Mouse (Mus musculus) forebrain, embryonic 11.5 days (tissue): Measurements from ENCODE around the gene Atp6v0e2. TPM values are rescaled to one million over a fixed set of nuclear protein-coding genes. Genes with fewer than 3 reads are reported as not detected.

Experiments used
- ATAC-seq: fragments of 200-750 bp; cut with Nextera tagmentation; replicated peaks from 2 replicates; pipeline ENCODE4 v1.8.0; 2017; ENCODE audit warnings: moderate TSS enrichment; ENCODE audit not compliant: low FRiP score
- DNase-seq: peaks from one replicate; pipeline ENCODE4 v3.0.0-alpha.2; 2017; ENCODE audit warnings: low spot score
- H3K27ac ChIP-seq: fragments of 300-500 bp; sonication (generic); 2 replicates; pipeline ENCODE4 v1.5.1; 2014; ENCODE audit warnings: low read depth, low read length
- H3K27me3 ChIP-seq: fragments of 300-500 bp; sonication (generic); 2 replicates; pipeline ENCODE4 v1.6.1; 2014; ENCODE audit warnings: mild to moderate bottlenecking, low read length, mixed read lengths; ENCODE audit not compliant: control insufficient read depth, insufficient read depth
- H3K36me3 ChIP-seq: fragments of 300-500 bp; sonication (generic); 2 replicates; pipeline ENCODE4 v1.6.1; 2014; ENCODE audit warnings: mild to moderate bottlenecking, low read length, moderate library complexity, mixed read lengths; ENCODE audit not compliant: control insufficient read depth, insufficient read depth
- H3K4me1 ChIP-seq: fragments of 300-500 bp; sonication (generic); replicated peaks from 2 replicates; pipeline ENCODE4 v1.6.1; 2014; ENCODE audit warnings: low read length, mixed read lengths; ENCODE audit not compliant: control insufficient read depth, insufficient read depth
- H3K4me2 ChIP-seq: fragments of 300-500 bp; sonication (generic); 2 replicates; pipeline ENCODE4 v1.6.1; 2014; ENCODE audit warnings: low read depth, mild to moderate bottlenecking, low read length, moderate library complexity, mixed read lengths; ENCODE audit not compliant: severe bottlenecking
- H3K4me3 ChIP-seq: fragments of 300-500 bp; sonication (generic); 2 replicates; pipeline ENCODE4 v1.5.1; 2014; ENCODE audit warnings: low read depth, low read length
- H3K9ac ChIP-seq: fragments of 300-500 bp; sonication (generic); 2 replicates; pipeline ENCODE4 v1.6.1; 2014; ENCODE audit warnings: low read length
- H3K9me3 ChIP-seq: fragments of 300-500 bp; sonication (generic); 2 replicates; pipeline ENCODE4 v1.6.1; 2016; ENCODE audit warnings: low read length, mixed read lengths; ENCODE audit not compliant: control insufficient read depth
- WGBS: fragments of 180-500 bp; shearing (Covaris S2); extraction: QIAGEN DNeasy Blood & Tissue Kit; methylation state at CpG from one replicate; pipeline ENCODE4 v1.1.7; 2014; 5-methylcytosine and 5-hydroxymethylcytosine counted together
- polyA plus RNA-seq: library from polyadenylated mRNA; unstranded; fragments of >200 nt; fragmentation: Nextera tagmentation; extraction: Ambion mirVana; gene quantifications from 2 replicates; pipeline ENCODE4 v1.2.1, GENCODE M21; 2014

Gene Atp6v0e2
- polyA plus RNA-seq, 1 experiment from 2014 or later = 52.5 TPM

DNA sequence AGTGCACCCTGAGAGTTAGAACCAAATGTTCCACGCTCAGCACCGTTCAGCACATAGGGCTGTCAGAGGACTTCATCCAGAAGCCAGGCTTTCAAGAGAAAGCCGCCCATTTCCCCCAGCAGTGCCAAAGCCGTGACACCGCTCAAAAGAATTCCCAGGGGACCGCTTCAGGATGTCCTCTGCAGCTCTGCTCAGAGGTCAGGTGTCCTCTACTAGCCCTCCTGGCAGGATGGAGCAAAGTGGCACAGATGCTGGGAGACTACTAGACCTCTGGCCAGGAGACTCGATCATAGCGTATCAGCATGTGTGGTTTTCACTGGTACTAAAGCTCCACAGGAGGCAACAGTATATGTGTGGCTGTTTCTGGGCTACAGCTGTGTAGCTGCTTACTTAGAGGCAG, 2.5 kb upstream of the Atp6v0e2 start:
- Histone ChIP-seq H3K9me3 (no peaks in the 10 kb centered on the region), H3K27ac (no peak overlapping the region), H3K4me2 (no peak overlapping the region), H3K4me3 (no peak overlapping the region), H3K9ac (no peak overlapping the region), H3K4me1 (peaks cover 6% of the 10 kb centered on the region; the same call in 1 of the 2 replicates), H3K36me3 (no peaks in the 10 kb centered on the region), H3K27me3 (no peaks in the 10 kb centered on the region)
- WGBS = 86% methylated on average over 8 of the region's 8 CpGs
- no peak for ATAC-seq
- no peak for DNase-seq

DNA sequence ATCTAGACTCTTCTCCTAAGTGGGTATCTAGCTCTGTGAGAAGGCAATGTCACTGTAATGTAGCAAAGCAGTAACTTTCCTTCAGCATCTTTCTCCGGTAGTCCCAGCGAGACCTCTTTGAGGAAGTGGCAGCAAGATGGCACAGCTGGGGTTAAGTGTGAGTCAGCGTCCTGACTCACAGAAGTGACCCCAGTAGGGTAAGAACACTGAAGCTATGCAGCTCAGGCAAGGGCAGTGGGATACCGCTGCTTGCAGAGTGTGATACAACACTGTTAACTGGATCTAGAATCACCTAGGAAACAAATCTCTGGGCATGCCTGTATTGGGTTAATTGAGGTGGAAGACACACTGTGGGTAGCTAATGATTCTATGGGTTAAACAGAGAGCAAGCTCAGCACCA, 1.3 kb upstream of the Atp6v0e2 start:
- Histone ChIP-seq H3K4me1 (peaks cover 6% of the 10 kb centered on the region; the same call in 1 of the 2 replicates), H3K4me3 (no peak overlapping the region), H3K27ac (no peak overlapping the region), H3K9ac (no peak overlapping the region), H3K9me3 (no peaks in the 10 kb centered on the region), H3K36me3 (no peaks in the 10 kb centered on the region), H3K4me2 (no peak overlapping the region), H3K27me3 (no peaks in the 10 kb centered on the region)
- ATAC-seq (no peak), DNase-seq (no peak)
- WGBS = 75% methylated on average over 4 of the region's 4 CpGs

DNA sequence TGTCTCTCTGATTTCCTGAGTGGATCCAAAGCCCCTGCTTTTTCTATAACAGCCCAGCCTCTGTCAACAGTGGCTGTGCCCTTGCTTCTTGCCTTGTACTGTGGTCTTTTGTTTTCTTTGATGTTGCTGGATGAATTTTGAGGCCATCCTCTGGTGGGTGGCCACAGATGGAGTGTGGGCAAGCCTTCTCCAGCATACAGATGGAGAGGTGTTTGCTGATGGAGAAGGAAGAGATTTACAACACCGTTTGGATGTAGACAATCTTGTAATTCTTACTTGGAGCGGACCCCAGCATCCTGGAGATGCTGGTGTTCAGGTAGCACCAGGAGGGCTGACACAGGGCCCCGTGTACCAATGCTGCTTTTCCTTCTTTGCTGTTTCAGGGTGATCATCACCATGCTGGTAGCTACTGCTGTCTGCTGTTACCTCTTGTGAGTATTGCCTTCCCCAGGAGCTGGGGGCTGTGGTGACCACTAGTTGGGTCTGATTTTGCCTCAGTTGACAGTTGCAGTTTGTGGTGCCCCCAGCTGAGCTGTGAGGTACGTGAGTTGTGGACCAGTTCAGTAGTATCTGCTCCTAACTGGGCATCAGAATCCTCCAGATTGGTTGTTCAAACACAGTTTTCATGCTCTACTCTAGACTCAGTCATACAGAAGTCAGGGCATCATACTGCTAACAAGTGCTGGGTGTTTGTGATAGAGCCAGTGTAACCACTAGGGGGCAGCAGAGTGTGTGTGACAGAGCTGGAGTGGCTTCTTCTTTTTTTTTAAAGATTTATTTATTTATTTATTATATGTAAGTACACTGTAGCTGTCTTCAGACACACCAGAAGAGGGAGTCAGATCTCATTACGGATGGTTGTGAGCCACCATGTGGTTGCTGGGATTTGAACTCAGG, 1.7 kb downstream of the Atp6v0e2 start:
- Histone ChIP-seq H3K9ac (peak overlapping the region; percentile 20; the same call in 1 of the 2 replicates), H3K27ac (no peak overlapping the region), H3K4me1 (peaks cover 6% of the 10 kb centered on the region; the same call in 1 of the 2 replicates), H3K27me3 (no peaks in the 10 kb centered on the region), H3K4me2 (no peak overlapping the region), H3K4me3 (no peak overlapping the region), H3K9me3 (no peaks in the 10 kb centered on the region), H3K36me3 (no peaks in the 10 kb centered on the region)
- 72% methylated on average over 4 of the region's 5 CpGs for WGBS
- DNase-seq (peak; percentile 81), ATAC-seq (no peak)

DNA sequence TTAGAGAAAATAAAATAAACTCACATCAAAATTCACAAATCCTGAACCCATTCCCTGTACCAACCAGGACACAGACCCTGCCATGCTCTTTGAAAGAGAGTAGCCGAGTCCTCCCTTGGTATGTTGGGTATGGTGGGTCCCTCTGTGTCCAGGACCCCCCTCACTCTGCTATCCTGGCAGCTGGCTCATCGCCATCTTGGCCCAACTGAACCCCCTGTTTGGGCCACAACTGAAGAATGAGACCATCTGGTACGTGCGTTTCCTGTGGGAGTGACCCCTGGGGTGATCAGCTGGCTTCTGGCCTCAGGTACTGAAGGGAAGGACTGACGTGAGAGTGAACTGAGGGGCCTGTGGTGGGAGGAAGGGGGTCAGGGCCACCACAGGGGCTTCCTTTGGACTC, 2.4 kb downstream of the Atp6v0e2 start:
- no peak for ATAC-seq

DNA sequence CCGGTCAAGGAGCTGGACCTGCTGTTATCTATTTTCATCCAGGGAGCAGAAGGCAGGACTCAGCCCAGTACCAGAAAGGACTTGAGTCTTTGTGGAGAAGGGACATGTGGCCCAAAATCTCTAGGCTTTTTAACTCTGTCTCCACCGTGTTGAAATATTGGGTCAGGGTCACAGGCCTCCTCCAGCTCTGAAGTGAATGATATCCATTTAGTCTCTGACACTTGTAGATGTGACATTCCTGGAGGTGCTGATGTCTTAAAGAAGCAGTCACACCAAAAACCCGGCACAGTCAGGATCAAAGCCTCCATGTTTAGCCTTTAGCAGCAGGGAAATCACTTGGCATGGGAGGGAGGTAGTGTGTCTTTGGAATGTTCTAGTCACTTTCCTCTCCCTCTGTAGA, 3.3 kb downstream of the Atp6v0e2 start:
- Histone ChIP-seq H3K4me3 (no peak overlapping the region), H3K4me1 (peaks cover 6% of the 10 kb centered on the region; the same call in 1 of the 2 replicates), H3K27me3 (no peaks in the 10 kb centered on the region)

More for the DNA sequence above, 2.4 kb downstream of the Atp6v0e2 start:
- WGBS = 75% methylated on average over 5 of the region's 5 CpGs
- H3K27me3 ChIP-seq = no peaks in the 10 kb centered on the region
- no peak for DNase-seq
- no peaks in the 10 kb centered on the region for H3K36me3 ChIP-seq
- H3K9me3 ChIP-seq = no peaks in the 10 kb centered on the region
- no peak overlapping the region for H3K4me2 ChIP-seq
- no peak overlapping the region for H3K4me3 ChIP-seq
- peaks cover 6% of the 10 kb centered on the region; the same call in 1 of the 2 replicates for H3K4me1 ChIP-seq
- H3K27ac ChIP-seq = no peak overlapping the region
- H3K9ac ChIP-seq = no peak overlapping the region

DNA sequence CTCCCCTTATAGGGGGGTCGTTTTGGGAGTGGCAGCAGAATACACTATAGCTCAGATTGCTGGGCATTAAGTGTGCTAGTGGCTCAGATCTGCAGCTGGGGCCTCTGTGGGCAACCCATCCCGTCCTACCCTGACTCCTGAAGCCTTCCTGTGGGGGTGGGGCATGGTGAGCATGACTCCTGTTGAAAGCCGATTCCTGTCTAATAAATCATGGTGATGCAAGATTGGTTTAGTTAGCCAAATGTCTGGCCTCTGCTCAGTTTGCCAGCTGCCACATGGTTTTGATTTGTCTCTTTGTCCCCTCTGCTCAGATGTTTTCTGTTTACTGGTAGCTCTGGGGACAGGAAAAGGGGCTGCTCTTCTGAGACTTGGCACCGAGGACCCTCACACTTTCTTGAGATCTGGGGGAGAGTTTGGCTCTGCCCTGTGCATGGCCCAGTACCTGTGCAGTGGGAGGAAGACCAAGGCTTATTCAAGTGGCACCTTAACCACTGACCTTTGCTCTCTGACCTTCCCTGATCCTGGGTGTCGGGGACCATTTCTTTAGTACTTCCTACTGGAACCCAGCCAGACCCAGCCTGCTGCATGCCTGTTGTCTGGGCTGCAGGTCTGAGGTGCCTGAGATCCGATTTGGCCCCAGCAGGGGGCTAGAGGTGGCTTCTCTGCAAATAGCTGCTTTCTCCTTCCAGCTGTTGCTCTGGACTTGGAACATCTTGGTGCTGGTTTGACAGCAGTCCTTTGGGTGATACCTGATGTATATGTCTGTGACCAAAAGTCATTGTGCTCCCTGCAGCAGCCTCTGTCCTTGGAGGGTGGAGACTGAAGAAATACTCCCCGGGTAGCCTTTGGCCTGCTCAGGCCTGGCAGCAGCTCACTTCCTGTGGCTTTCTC, 4.4 kb downstream of the Atp6v0e2 start:
- H3K27me3 ChIP-seq = no peaks in the 10 kb centered on the region
- H3K27ac ChIP-seq = no peak overlapping the region
- no peak overlapping the region for H3K4me2 ChIP-seq
- no peaks in the 10 kb centered on the region for H3K36me3 ChIP-seq
- H3K4me3 ChIP-seq = no peak overlapping the region
- WGBS = 68% methylated on average over 7 of the region's 7 CpGs
- ATAC-seq (no peak), DNase-seq (no peak)
- peaks cover 6% of the 10 kb centered on the region; the same call in 1 of the 2 replicates for H3K4me1 ChIP-seq
- H3K9me3 ChIP-seq = no peaks in the 10 kb centered on the region
- no peak overlapping the region for H3K9ac ChIP-seq

More for the DNA sequence above, 3.3 kb downstream of the Atp6v0e2 start:
- ATAC-seq (no peak), DNase-seq (no peak)
- Histone ChIP-seq H3K4me2 (no peak overlapping the region), H3K27ac (no peak overlapping the region), H3K36me3 (no peaks in the 10 kb centered on the region), H3K9me3 (no peaks in the 10 kb centered on the region), H3K9ac (no peak overlapping the region)
- WGBS = 85% methylated on average over 3 of the region's 3 CpGs

DNA sequence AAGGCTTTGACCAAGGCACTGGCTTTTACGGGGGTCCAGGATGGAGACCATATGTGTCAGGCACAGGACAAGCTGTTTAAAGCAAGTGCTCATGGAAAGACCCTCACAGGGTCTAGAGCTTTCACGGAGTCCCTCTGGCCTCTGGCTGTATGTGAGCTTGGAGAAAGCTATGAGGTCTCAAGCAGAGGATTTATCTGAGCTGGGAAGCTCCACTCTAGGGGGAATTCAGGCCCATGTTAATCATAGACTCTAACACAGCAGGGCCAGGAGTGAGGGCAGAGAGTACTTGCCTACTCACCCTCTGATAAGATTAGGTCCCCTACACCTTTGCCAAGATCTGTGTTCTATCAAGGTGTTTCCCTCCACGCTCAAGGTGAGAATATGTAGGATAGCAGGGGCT, 5.2 kb downstream of the Atp6v0e2 start:
- no peak overlapping the region for H3K4me3 ChIP-seq
- H3K4me1 ChIP-seq = peaks cover 6% of the 10 kb centered on the region; the same call in 1 of the 2 replicates
- H3K9ac ChIP-seq = no peak overlapping the region
- no peaks in the 10 kb centered on the region for H3K36me3 ChIP-seq
- WGBS = 84% methylated on average over 3 of the region's 3 CpGs
- no peak overlapping the region for H3K4me2 ChIP-seq
- no peak for DNase-seq
- H3K27me3 ChIP-seq = no peaks in the 10 kb centered on the region
- H3K9me3 ChIP-seq = no peaks in the 10 kb centered on the region
- no peak overlapping the region for H3K27ac ChIP-seq
- no peak for ATAC-seq

DNA sequence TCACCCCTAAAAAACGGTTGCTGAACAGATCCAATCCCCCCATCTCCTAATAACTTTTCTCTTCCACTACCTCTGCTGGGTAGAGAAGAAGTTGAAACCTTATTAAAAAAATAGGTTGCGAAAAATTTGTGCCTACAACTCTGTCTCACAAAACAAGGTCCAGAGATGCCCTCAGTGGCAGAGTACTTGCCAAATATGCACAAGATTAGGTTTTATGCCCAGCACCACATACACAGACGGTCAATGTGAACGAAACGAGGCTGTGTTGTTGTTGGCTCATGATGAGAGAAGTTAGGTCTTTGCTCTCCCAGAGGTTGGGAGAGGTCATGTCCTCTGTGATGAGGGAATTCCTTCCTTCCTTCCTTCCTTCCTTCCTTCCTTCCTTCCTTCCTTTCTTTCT, 7.8 kb downstream of the Atp6v0e2 start:
- no peak for DNase-seq
- Histone ChIP-seq H3K9me3 (no peaks in the 10 kb centered on the region), H3K4me3 (no peak overlapping the region), H3K27me3 (no peaks in the 10 kb centered on the region), H3K27ac (no peak overlapping the region), H3K4me2 (no peak overlapping the region), H3K4me1 (no peaks in the 10 kb centered on the region), H3K9ac (no peak overlapping the region), H3K36me3 (no peaks in the 10 kb centered on the region)
- ATAC-seq = no peak
- WGBS = 83% methylated on average over 5 of the region's 5 CpGs
